34 mouse cellular contexts compared by ENCODE assay signal in the genomic region with DNA sequence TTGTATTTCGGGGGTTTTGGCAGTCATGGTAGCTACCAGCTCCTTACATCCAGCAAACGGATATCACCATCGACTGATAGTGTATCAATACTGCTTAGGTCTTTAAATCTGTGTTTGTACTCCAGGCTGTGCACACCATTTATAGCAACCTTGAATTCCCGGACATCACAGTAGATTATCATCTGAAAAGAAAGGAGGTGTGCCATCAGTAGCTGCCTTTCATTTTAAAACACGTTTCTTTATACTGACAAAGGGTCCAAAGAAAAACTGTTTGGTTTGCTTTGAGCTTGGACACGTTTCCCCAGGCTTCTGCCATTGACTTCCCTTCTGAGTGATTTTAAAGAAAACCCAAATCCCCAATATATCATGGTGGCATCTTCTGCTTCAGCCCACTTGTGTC.
"Had no signal": no experiment of that assay in that cellular context is flagged by ENCODE, and none has a peak within 500 bp of the region (broad histone marks: within the 10 kb centered on the region; RNA-seq: fewer than 3 reads in every experiment).

No protein-coding gene starts in this region.

- H3K9me3 ChIP-seq: heart, embryonic 12.5 days; heart, embryonic 13.5 days; heart, embryonic 15.5 days; hindbrain, embryonic 10.5 days; hindbrain, embryonic 12.5 days; hindbrain, embryonic 13.5 days; hindbrain, embryonic 15.5 days; intestine, embryonic 15.5 days; kidney, embryonic 15.5 days had no signal

- DNase-seq: heart, postnatal 10 days; heart, postnatal 14 days; heart, postnatal 36 days; heart, postnatal 4 days; kidney, adult 11 months; kidney, adult 18-20 months; kidney, adult 2 months; kidney, adult 8-10 months; kidney, adult 9 months; kidney, postnatal 10 days; kidney, postnatal 14 days; kidney, postnatal 25 days; kidney, postnatal 36 days; kidney, postnatal 4 days; layer of hippocampus, adult 9-11 months; layer of hippocampus, postnatal 36 days had no signal

- H3K27me3 ChIP-seq: heart, embryonic 12.5 days; heart, embryonic 13.5 days; heart, embryonic 15.5 days; hindbrain, embryonic 12.5 days; hindbrain, embryonic 13.5 days; hindbrain, embryonic 15.5 days; intestine, embryonic 15.5 days; kidney, embryonic 15.5 days had no signal

- H3K9ac ChIP-seq: heart, embryonic 12.5 days; heart, embryonic 13.5 days; heart, embryonic 15.5 days; hindbrain, embryonic 12.5 days; hindbrain, embryonic 13.5 days; hindbrain, embryonic 14.5 days; hindbrain, embryonic 15.5 days; intestine, embryonic 15.5 days; kidney, embryonic 15.5 days had no signal

- H3K4me1 ChIP-seq: heart, embryonic 12.5 days; hindbrain, embryonic 10.5 days; hindbrain, embryonic 12.5 days; hindbrain, embryonic 13.5 days; hindbrain, embryonic 15.5 days; intestine, embryonic 15.5 days; kidney, embryonic 15.5 days had no signal

- H3K4me2 ChIP-seq: heart, embryonic 12.5 days; heart, embryonic 13.5 days; heart, embryonic 15.5 days; hindbrain, embryonic 12.5 days; hindbrain, embryonic 13.5 days; hindbrain, embryonic 14.5 days; hindbrain, embryonic 15.5 days; intestine, embryonic 15.5 days; kidney, embryonic 15.5 days had no signal

- H3K4me3 ChIP-seq: heart, embryonic 12.5 days; heart, embryonic 13.5 days; heart, embryonic 15.5 days; hindbrain, embryonic 10.5 days; hindbrain, embryonic 12.5 days; hindbrain, embryonic 13.5 days; hindbrain, embryonic 15.5 days; intestine, embryonic 15.5 days; kidney, embryonic 15.5 days; layer of hippocampus, adult 2 months; left cerebral cortex, adult 2 months had no signal

- ATAC-seq: hindbrain, embryonic 16.5 days; hindbrain, postnatal 0 days; inflammation-experienced regulatory T-cells, adult 6 months; intestine, embryonic 15.5 days; intestine, embryonic 16.5 days; intestine, postnatal 0 days had no signal

- H3K27ac ChIP-seq: heart, embryonic 13.5 days; heart, embryonic 15.5 days; hindbrain, embryonic 10.5 days; hindbrain, embryonic 12.5 days; hindbrain, embryonic 13.5 days; hindbrain, embryonic 14.5 days; hindbrain, embryonic 15.5 days; hindbrain, postnatal 0 days; intestine, embryonic 15.5 days; kidney, embryonic 15.5 days; kidney, postnatal 0 days; left cerebral cortex, adult 2 months had no signal
